Mouse (Mus musculus) MEL (cell line): ENCODE measurements at regions not wholly inside any gene's neighbourhood (a gene's known extent, or its start where the extent isn't known, plus 50 kb on each side); places are given as distances from the start of the nearest gene placed in this dataset.
A peak's percentile ranks its signal among the peaks of the same experiment; 100 is the strongest.

Source experiments
- CTCF ChIP-seq, 3 experiments: IDR thresholded peaks in 2 of 3; conservative IDR thresholded peaks in 1 of 3; 2 replicates each; pipeline ENCODE4 v1.5.1; 2011 to 2012; ENCODE audit warnings: low read length in 3 of 3, low read depth in 2 of 3, mild to moderate bottlenecking in 2 of 3, improper control_type of control experiment in 1 of 3, inconsistent platforms in 1 of 3, mixed read lengths in 1 of 3, moderate library complexity in 1 of 3; ENCODE audit not compliant: control insufficient read depth in 1 of 3, insufficient read depth in 1 of 3, poor library complexity in 1 of 3, severe bottlenecking in 1 of 3
- E2F4 ChIP-seq: IDR thresholded peaks from 2 replicates; pipeline ENCODE4 v1.6.1; 2011; ENCODE audit warnings: low read depth, low read length, improper control_type of control experiment, borderline replicate concordance
- ELF1 ChIP-seq: IDR thresholded peaks from 2 replicates; pipeline ENCODE4 v1.6.1; 2014; ENCODE audit warnings: low read depth, mild to moderate bottlenecking, inconsistent platforms, low read length, improper control_type of control experiment, moderate library complexity
- ETS1 ChIP-seq: IDR thresholded peaks from 2 replicates; pipeline ENCODE4 v1.6.1; 2012; ENCODE audit warnings: low read depth, mild to moderate bottlenecking, inconsistent platforms, low read length, improper control_type of control experiment, moderate library complexity
- MAX ChIP-seq: IDR thresholded peaks from 2 replicates; pipeline ENCODE4 v1.6.1; 2011; ENCODE audit warnings: low read length, improper control_type of control experiment
- POLR2AphosphoS5 ChIP-seq: IDR thresholded peaks from 2 replicates; pipeline ENCODE4 v1.6.1; 2012; ENCODE audit warnings: low read depth, borderline replicate concordance, mild to moderate bottlenecking, inconsistent platforms, low read length, moderate library complexity, mixed read lengths
- SMC3 ChIP-seq: IDR thresholded peaks from 2 replicates; pipeline ENCODE4 v1.6.1; 2011; ENCODE audit warnings: low read depth, low read length, improper control_type of control experiment

DNA sequence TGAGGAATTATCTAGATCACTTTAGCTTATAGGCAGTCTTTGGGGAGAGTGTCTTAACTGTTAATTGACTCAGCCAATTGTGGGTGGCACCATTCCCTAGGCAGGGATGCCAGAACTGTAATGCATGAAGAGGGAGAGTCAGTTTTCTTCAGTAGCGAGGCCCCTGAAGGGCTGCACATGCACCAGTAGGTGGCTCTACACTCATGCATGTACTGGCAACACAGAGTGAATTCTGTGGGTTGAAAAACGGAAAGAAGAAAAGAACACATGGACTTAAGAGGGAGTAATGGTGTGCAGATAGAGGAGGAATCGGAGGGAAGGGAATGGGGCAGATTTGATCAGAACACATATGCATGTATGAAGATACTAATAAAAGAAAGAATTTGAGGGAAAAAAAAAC is 232.4 kb upstream of the Fam160b2 start (continued):
- no peak for TF ChIP-seq ELF1
- TF ChIP-seq POLR2AphosphoS5, result no peak
- TF ChIP-seq ETS1, result no peak
- peak; percentile 21 to 48 (median 47); a peak in 5 of 6 replicates for TF ChIP-seq CTCF (IDR thresholded peaks at IDR 0.05 in 2 of 3, conservative IDR thresholded peaks at IDR 0.05 in 1 of 3; ENCODE audit: control insufficient read depth in 1 of 3, insufficient read depth in 1 of 3, low read depth in 2 of 3, low read length in 3 of 3, poor library complexity in 1 of 3, severe bottlenecking in 1 of 3)
- TF ChIP-seq E2F4, result no peak
- peak; percentile 51 for TF ChIP-seq SMC3
- no peak for TF ChIP-seq MAX
